Mouse (Mus musculus) lung, embryonic 15.5 days (tissue): ENCODE data around the gene Bmp8b. TPM values are rescaled to one million over a fixed set of nuclear protein-coding genes. Genes with fewer than 3 reads are reported as not detected.
"Not testable (repeated sequence)": the region's sequence is repeated elsewhere in the genome, so short reads cannot be mapped to it uniquely, and the experiment has no call there.

Experiments used
- ATAC-seq: fragments of 200-750 bp; cut with Nextera tagmentation; 2 replicates; pipeline ENCODE4 v1.8.0; 2017; ENCODE audit warnings: moderate number of reproducible peaks, borderline replicate concordance; ENCODE audit not compliant: low FRiP score, low TSS enrichment; ENCODE audit errors: extremely low read depth
- H3K27ac ChIP-seq: fragments of 300-500 bp; sonication (generic); 2 replicates; pipeline ENCODE4 v1.5.1; 2015; ENCODE audit warnings: moderate library complexity, mild to moderate bottlenecking, inconsistent platforms
- H3K27me3 ChIP-seq: fragments of 300-500 bp; sonication (generic); 2 replicates; pipeline ENCODE4 v1.6.1; 2015; ENCODE audit warnings: inconsistent platforms
- H3K36me3 ChIP-seq: fragments of 300-500 bp; sonication (generic); 2 replicates; pipeline ENCODE4 v1.6.1; 2015; ENCODE audit warnings: inconsistent platforms
- H3K4me1 ChIP-seq: fragments of 300-500 bp; sonication (generic); 2 replicates; pipeline ENCODE4 v1.6.1; 2015; ENCODE audit warnings: inconsistent platforms
- H3K4me2 ChIP-seq: fragments of 300-500 bp; sonication (generic); 2 replicates; pipeline ENCODE4 v1.6.1; 2015; ENCODE audit warnings: inconsistent platforms, mild to moderate bottlenecking, moderate library complexity
- H3K4me3 ChIP-seq: fragments of 300-500 bp; sonication (generic); 2 replicates; pipeline ENCODE4 v1.5.1; 2015; ENCODE audit warnings: mild to moderate bottlenecking, inconsistent platforms
- H3K9ac ChIP-seq: fragments of 300-500 bp; sonication (generic); 2 replicates; pipeline ENCODE4 v1.6.1; 2015; ENCODE audit warnings: inconsistent platforms
- H3K9me3 ChIP-seq: fragments of 300-500 bp; sonication (generic); 2 replicates; pipeline ENCODE4 v1.6.1; 2016; ENCODE audit warnings: inconsistent platforms
- WGBS: fragments of 180-500 bp; shearing (Covaris S2); methylation state at CpG from one replicate; pipeline ENCODE4 v1.1.7; 2015; 5-methylcytosine and 5-hydroxymethylcytosine counted together
- polyA plus RNA-seq: library from polyadenylated mRNA; unstranded; fragments of >200 nt; fragmentation: Nextera tagmentation; extraction: Ambion mirVana; gene quantifications from 2 replicates; pipeline ENCODE4 v1.2.1, GENCODE M21; 2015

Bmp8b gene
- polyA plus RNA-seq, 1 experiment from 2014 or later = 1.6 TPM

GRCm38 (mm10) chr4:123114651-123115050 lies 9.7 kb downstream of the Bmp8b start:
- not testable (repeated sequence) for H3K9ac ChIP-seq, H3K4me1 ChIP-seq, ATAC-seq, H3K4me2 ChIP-seq, H3K27ac ChIP-seq, H3K9me3 ChIP-seq, H3K4me3 ChIP-seq, H3K36me3 ChIP-seq
- H3K27me3 ChIP-seq = peaks cover 19% of the 10 kb centered on the region
- WGBS = 78% methylated on average over 4 of the region's 4 CpGs

- no peak within 1 kb of the TSS for H3K9ac ChIP-seq
- H3K4me1 ChIP-seq = peaks cover 3% of the 10 kb centered on the region; the same call in 1 of the 2 replicates
- H3K27me3 ChIP-seq = peaks cover 19% of the 10 kb centered on the region
- H3K36me3 ChIP-seq = no peaks in the 10 kb centered on the region
- peak within 1 kb of the TSS; percentile 61 for H3K4me2 ChIP-seq
- peak within 1 kb of the TSS; percentile 28 for H3K4me3 ChIP-seq
- ATAC-seq = no peak
- H3K27ac ChIP-seq = no peak within 1 kb of the TSS
- WGBS = 4% methylated on average over 22 of the region's 22 CpGs
- no peaks in the 10 kb centered on the region for H3K9me3 ChIP-seq
These were observed 11.0 kb downstream of the Bmp8b start, which contains the start of gene Oxct2b for GRCm38 (mm10) chr4:123116011-123116410. TSS of gene Oxct2b (plus strand) at chr4:123116266.

GRCm38 (mm10) chr4:123116640-123117039 lies 11.7 kb downstream of the Bmp8b start:
- not testable (repeated sequence) for H3K4me1 ChIP-seq, H3K36me3 ChIP-seq, ATAC-seq, H3K9ac ChIP-seq, H3K9me3 ChIP-seq, H3K27ac ChIP-seq
- 20% methylated on average over 27 of the region's 42 CpGs for WGBS
- Histone ChIP-seq H3K27me3 (peaks cover 19% of the 10 kb centered on the region), H3K4me2 (peak overlapping the region; percentile 61), H3K4me3 (peak overlapping the region; percentile 28)

- 89% methylated on average over 2 of the region's 2 CpGs for WGBS
- H3K9ac ChIP-seq = no peak overlapping the region
- no peak for ATAC-seq
- H3K4me2 ChIP-seq = no peak overlapping the region
- peaks cover 7% of the 10 kb centered on the region; the same call in 1 of the 2 replicates for H3K36me3 ChIP-seq
- H3K27ac ChIP-seq = no peak overlapping the region
- H3K4me1 ChIP-seq = no peaks in the 10 kb centered on the region
- H3K9me3 ChIP-seq = no peaks in the 10 kb centered on the region
- peaks cover 13% of the 10 kb centered on the region for H3K27me3 ChIP-seq
- no peak overlapping the region for H3K4me3 ChIP-seq
These were observed 16.3 kb downstream of the Bmp8b start for GRCm38 (mm10) chr4:123121286-123121685.

- Histone ChIP-seq H3K36me3 (peaks cover 49% of the 10 kb centered on the region), H3K4me3 (no peak overlapping the region), H3K4me1 (no peaks in the 10 kb centered on the region), H3K9ac (no peak overlapping the region), H3K27me3 (no peaks in the 10 kb centered on the region), H3K4me2 (no peak overlapping the region), H3K27ac (no peak overlapping the region), H3K9me3 (no peaks in the 10 kb centered on the region)
- 93% methylated on average over 7 of the region's 7 CpGs for WGBS
- no peak for ATAC-seq
These were observed 21.7 kb downstream of the Bmp8b start for GRCm38 (mm10) chr4:123126626-123127025.

GRCm38 (mm10) chr4:123127051-123127450 lies 22.1 kb downstream of the Bmp8b start:
- H3K9ac ChIP-seq = no peak overlapping the region
- H3K9me3 ChIP-seq = no peaks in the 10 kb centered on the region
- H3K4me3 ChIP-seq = no peak overlapping the region
- no peaks in the 10 kb centered on the region for H3K27me3 ChIP-seq
- 86% methylated on average over 4 of the region's 4 CpGs for WGBS
- H3K36me3 ChIP-seq = peaks cover 53% of the 10 kb centered on the region
- no peak overlapping the region for H3K27ac ChIP-seq
- H3K4me1 ChIP-seq = no peaks in the 10 kb centered on the region
- no peak overlapping the region for H3K4me2 ChIP-seq
- no peak for ATAC-seq

- Histone ChIP-seq H3K9ac (no peak overlapping the region), H3K4me2 (no peak overlapping the region), H3K4me3 (no peak overlapping the region), H3K4me1 (peaks cover 19% of the 10 kb centered on the region), H3K27me3 (no peaks in the 10 kb centered on the region), H3K9me3 (no peaks in the 10 kb centered on the region), H3K27ac (no peak overlapping the region), H3K36me3 (peaks cover 39% of the 10 kb centered on the region)
- no peak for ATAC-seq
- 79% methylated on average over 3 of the region's 3 CpGs for WGBS
These were observed 32.6 kb downstream of the Bmp8b start for GRCm38 (mm10) chr4:123137551-123137950.

- H3K4me1 ChIP-seq = peaks cover 19% of the 10 kb centered on the region
- WGBS = under 1% methylated on average over 34 of the region's 34 CpGs
These were observed 34.7 kb downstream of the Bmp8b start, which contains the start of gene Ppie for GRCm38 (mm10) chr4:123139513-123140154. TSS of gene Ppie (minus strand) at chr4:123139951.

GRCm38 (mm10) chr4:123147446-123148150 lies 42.6 kb downstream of the Bmp8b start:
- no peak overlapping the region for H3K4me3 ChIP-seq
- H3K27me3 ChIP-seq = no peaks in the 10 kb centered on the region
- 66% methylated on average over 5 of the region's 5 CpGs for WGBS
- H3K4me1 ChIP-seq = no peaks in the 10 kb centered on the region
- H3K4me2 ChIP-seq = no peak overlapping the region
- H3K27ac ChIP-seq = no peak overlapping the region
- H3K36me3 ChIP-seq = no peaks in the 10 kb centered on the region
- H3K9ac ChIP-seq = no peak overlapping the region
- ATAC-seq = no peak
- H3K9me3 ChIP-seq = no peaks in the 10 kb centered on the region

More at GRCm38 (mm10) chr4:123139513-123140154, 34.7 kb downstream of the Bmp8b start, which contains the start of gene Ppie:
- Histone ChIP-seq H3K27me3 (no peaks in the 10 kb centered on the region), H3K9me3 (no peaks in the 10 kb centered on the region), H3K9ac (peak within 1 kb of the TSS; percentile 61), H3K27ac (peak within 1 kb of the TSS; percentile 90), H3K4me2 (peak within 1 kb of the TSS; percentile 67), H3K4me3 (peak within 1 kb of the TSS; percentile 63), H3K36me3 (peaks cover 22% of the 10 kb centered on the region)
- ATAC-seq = peak; percentile 98

GRCm38 (mm10) chr4:123152003-123152402 lies 47.0 kb downstream of the Bmp8b start:
- Histone ChIP-seq H3K9ac (no peak overlapping the region), H3K4me3 (no peak overlapping the region), H3K9me3 (no peaks in the 10 kb centered on the region), H3K4me2 (no peak overlapping the region), H3K4me1 (no peaks in the 10 kb centered on the region), H3K27me3 (no peaks in the 10 kb centered on the region; the same call in 1 of the 2 replicates), H3K36me3 (no peaks in the 10 kb centered on the region), H3K27ac (no peak overlapping the region)
- no peak for ATAC-seq
- 71% methylated on average over 4 of the region's 4 CpGs for WGBS

GRCm38 (mm10) chr4:123152976-123153375 lies 48.0 kb downstream of the Bmp8b start:
- Histone ChIP-seq H3K9me3 (no peaks in the 10 kb centered on the region), H3K4me2 (no peak overlapping the region), H3K27me3 (no peaks in the 10 kb centered on the region; the same call in 1 of the 2 replicates), H3K4me3 (no peak overlapping the region), H3K36me3 (no peaks in the 10 kb centered on the region), H3K9ac (no peak overlapping the region), H3K27ac (no peak overlapping the region), H3K4me1 (no peaks in the 10 kb centered on the region)
- WGBS = 28% methylated on average over 5 of the region's 5 CpGs
- no peak for ATAC-seq

GRCm38 (mm10) chr4:123155004-123155403 lies 50.0 kb downstream of the Bmp8b start:
- Histone ChIP-seq H3K27ac (no peak overlapping the region), H3K4me3 (no peak overlapping the region), H3K4me2 (no peak overlapping the region), H3K9me3 (no peaks in the 10 kb centered on the region), H3K27me3 (no peaks in the 10 kb centered on the region; the same call in 1 of the 2 replicates), H3K36me3 (no peaks in the 10 kb centered on the region), H3K9ac (no peak overlapping the region), H3K4me1 (no peaks in the 10 kb centered on the region)
- WGBS = 25% methylated on average over 4 of the region's 4 CpGs
- ATAC-seq = no peak
